Mouse (Mus musculus) cerebellum, adult 9-10 months (tissue): ENCODE results near the gene Plekhm1.
"Not testable (repeated sequence)": the region's sequence is repeated elsewhere in the genome, so short reads cannot be mapped to it uniquely, and the experiment has no call there.

Source experiments
- DNase-seq: peaks from one replicate; pipeline ENCODE4 v3.0.0; 2022

The Plekhm1 gene

DNA sequence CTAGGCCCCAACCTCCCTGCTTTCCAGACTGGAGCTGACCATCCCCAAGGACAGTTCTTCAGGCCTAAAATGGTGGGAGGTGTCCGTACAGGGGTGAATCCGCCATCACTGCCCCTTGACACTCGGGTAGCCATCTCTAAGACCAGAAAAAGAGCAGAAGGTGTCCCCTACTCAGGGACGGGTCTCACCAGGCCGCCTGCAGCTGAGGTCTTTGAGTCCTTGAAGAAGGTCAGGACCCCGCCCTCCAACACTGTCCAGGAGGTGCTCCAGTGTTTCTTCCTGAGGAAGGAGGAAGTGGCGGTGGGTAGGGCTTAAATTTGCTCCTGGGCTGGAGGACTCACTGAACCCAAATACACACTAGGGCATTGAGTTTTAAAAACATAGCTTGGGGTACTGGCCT, 74.4 kb downstream of the Plekhm1 start:
- no peak for DNase-seq

- no peak for DNase-seq
Observed at GRCm38 (mm10) chr11:103337180-103337579, 75.3 kb downstream of the Plekhm1 start.

DNA sequence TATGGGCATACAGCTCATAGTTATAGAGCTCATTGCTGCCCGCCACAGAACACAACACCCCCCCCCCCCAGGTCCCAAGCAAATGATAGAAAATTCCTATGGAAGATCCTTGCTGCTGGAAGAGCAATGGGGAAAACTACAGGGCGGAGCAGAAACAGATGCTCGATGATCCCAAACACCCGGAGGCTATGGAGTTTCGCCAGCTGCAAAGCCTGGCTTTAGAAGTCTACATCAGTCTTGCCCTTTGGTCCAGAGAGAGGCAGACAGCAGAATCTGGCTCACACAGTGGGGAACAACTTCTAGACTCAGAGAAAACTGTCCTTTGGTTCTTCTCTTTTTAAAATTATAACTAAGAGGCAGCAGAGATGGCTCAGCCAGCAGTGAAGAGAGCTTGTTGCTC, 76.9 kb downstream of the Plekhm1 start:
- DNase-seq, result no peak

DNA sequence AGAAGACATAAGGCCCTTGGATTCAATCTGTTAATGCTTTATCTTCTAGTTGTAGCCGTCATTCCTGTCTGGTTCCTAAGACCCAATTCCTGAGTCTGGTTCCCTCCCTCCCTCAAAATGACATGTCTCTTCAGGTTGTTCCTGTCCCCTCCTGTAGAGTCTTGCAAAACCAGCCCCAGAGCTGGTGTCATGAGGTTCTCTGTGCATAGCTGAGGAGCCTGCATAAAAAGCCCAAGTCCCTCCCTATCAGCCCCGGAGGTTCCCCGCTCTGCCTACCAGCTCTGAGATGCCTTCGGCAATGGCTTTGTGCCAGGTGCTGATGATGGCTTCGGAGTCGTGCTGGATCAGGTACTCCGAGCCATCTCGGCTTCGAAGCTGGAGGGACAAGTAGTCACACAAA, 77.6 kb downstream of the Plekhm1 start:
- no peak for DNase-seq

- peak; percentile 84 for DNase-seq
Observed at GRCm38 (mm10) chr11:103333719-103334398, 78.6 kb downstream of the Plekhm1 start.

DNA sequence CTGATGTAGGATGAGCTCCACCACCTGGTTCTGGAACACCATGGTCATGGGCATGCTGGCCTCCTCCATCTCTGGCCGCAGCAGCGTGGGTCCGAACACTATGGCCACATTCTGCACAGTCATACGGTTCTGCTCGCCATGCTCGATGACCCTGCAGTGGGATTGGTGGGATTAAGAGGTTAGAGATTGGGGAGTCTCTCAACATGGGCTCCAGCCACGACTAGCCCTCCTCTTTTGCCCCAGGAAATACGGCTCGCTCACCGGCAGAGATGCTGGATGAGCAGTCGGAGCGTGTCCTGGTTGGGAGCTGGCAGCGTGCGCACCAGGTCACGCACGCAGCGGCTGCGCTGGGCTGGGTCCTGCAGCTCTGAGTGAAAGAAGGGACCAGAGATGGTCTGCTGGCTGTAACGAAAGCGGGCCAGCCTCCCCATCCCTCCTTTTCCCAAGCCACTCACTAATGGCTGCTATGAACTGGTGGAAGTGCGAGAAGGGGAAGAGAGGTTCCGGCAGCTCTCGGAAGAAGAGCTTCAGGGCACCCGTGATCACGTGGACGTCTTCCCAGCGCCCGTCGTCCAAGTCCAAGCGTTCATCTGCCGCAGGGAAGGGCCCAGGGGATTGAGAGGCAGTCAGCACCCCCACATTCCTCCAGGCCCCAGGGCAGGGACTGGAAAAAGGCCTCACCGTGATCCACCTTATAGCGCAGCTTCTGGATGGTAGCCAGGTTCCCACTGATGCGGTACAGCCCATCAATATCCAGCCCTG, 79.4 kb downstream of the Plekhm1 start:
- peak; percentile 65 for DNase-seq

GRCm38 (mm10) chr11:103332186-103332889, 80.1 kb downstream of the Plekhm1 start:
- peak; percentile 94 for DNase-seq

DNA sequence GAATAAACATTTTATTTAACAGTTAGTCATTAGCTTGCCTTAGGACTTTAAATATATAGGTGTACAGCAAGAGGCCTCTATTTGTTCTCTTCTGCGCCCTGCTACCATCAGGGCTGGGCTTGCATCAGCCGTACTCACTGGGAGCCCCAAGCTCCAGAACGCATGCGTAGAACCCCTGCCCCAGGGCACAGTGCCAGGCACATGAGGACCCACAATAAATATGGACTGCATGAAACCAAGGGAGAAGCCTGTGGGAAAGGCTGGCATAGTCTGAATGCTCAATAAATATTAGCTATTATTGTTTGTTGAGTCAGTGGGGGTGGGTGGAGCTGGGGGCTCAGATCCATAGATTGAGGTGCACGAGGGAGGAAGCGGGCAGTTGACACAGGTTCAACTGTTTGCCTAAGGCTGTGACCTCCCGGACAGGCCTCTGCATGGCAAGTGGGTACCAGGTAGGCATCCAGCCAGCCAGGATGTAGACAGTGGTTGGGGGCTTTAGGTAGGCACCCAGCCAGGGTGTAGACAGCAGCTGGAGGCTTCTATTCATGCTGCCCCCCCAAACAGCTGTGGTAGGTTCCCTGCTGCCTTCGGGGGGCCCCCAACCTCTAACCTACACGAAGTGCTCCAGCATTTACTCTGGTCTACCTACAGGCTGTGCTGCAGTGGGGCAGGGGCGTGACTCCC, 80.8 kb downstream of the Plekhm1 start:
- DNase-seq, result peak; percentile 58

DNA sequence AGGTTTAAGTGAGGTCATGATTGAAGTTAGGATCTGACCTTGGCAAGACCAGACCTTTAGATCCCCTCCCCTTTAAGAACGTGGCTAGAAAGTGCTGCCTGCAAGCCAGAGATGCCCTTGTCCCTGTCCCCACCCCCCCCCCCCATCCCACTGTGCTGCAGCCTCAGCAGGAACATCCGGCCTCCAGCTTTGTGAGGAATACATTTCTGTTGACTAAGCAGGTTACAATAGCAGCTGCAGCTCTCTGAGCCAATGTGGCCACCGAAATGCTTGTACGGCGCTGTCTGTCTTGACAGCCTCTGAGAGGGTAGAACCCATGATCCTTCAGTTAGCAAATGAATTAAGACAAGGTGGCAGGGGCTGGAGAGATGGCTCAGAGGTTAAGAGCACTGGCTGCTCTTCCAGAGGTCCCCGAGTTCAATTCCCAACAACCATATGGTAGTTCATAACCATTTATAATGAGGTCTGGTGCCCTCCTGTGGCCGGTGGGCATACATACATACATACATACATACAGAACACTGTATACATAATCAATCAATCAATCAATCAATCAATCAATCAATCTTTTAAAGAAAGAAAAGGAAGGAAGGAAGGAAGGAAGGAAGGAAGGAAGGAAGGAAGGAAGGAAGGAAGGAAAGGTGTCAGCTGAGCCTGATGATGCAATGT, 81.7 kb downstream of the Plekhm1 start:
- no peak for DNase-seq

GRCm38 (mm10) chr11:103326950-103327349, 85.5 kb downstream of the Plekhm1 start:
- peak; percentile 82 for DNase-seq

DNA sequence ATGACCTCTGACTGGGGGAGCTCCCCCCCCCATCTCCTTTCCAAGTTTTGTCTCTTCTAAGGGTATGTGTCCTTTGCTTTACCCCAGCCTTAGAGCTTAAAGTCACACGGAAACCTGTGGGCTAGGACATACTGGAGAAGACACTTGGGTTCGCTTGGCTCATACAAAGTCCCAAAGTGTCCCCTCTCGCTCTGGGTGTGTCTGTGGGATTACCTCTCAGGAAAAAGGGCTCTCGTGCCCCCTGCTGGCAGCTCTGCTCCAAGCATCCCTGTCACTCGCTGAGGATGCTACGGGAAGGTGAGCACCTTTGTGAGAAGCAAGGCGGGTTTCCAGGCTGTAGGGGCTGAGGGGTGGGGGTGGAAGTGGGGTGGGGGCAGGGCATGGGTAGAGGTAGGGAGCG, 87.3 kb downstream of the Plekhm1 start:
- peak; percentile 80 for DNase-seq

DNA sequence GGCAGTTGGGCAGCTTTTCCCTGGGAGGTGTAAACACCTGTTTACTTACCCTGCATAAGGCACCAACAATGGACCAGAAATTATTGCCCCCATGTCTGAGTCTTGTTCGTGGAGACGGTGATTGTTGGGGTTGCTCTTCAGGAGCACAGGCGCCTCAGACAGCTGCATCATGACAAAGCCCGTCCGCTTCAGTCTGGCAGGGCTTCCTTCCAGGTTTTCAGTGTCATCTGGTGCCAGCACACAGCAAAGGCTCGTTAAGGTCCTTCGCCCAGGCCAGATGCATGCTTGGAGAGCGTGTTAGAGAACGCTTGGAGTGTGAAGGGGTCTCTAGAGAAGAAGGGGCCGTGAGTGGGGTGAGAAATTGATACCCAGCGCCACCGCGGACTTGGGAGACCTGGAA, 87.8 kb downstream of the Plekhm1 start:
- no peak for DNase-seq

GRCm38 (mm10) chr11:103322832-103323231, 89.7 kb downstream of the Plekhm1 start:
- not testable (repeated sequence) for DNase-seq

DNA sequence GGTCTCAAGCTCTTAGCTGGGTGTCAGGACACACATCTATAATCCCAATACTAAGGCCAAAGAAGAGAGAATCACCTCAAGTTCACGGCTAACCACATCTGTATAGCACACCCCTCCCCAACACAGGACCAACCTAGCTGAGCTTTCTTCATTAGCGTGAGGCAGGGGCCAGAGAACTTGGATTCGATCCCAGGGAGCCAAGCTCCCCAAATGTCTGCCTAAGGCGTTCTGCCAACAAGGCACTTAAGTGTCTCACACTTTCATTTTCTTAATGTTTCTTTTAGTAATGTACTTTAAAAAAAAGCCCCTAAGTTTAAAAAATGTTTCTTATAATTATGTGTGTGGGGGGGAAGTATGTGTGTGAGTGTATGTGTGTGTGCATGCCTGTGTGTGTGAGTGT, 91.8 kb downstream of the Plekhm1 start:
- DNase-seq, result no peak

- DNase-seq, result no peak
Observed at GRCm38 (mm10) chr11:103320196-103320595, 92.3 kb downstream of the Plekhm1 start.

- DNase-seq, result no peak
Observed at GRCm38 (mm10) chr11:103318042-103318441, 94.4 kb downstream of the Plekhm1 start.

GRCm38 (mm10) chr11:103315379-103315778, 97.1 kb downstream of the Plekhm1 start:
- DNase-seq, result no peak

GRCm38 (mm10) chr11:103314736-103315374, 97.6 kb downstream of the Plekhm1 start:
- DNase-seq, result no peak
